Mouse (Mus musculus) central nervous system, embryonic 18 days (tissue): ENCODE data around the gene Shroom3. TPM values are rescaled to one million over a fixed set of nuclear protein-coding genes. Genes with fewer than 3 reads are reported as not detected.

Experiments used
- polyA plus RNA-seq: library from polyadenylated mRNA; depleted of rRNA; stranded (reverse); fragments of >200 nt; gene quantifications from 2 replicates; pipeline ENCODE4 v1.2.3, GENCODE M21; 2012; rRNA removed

Shroom3 gene
- polyA plus RNA-seq, result 2.6 and 2.7 TPM in 2 replicates

GRCm38 (mm10) chr5:92683351-92683807 lies at the start of gene Shroom3:
Gene Shroom3, plus strand, starts transcription at chr5:92683435.

GRCm38 (mm10) chr5:92674859-92675573 lies 8.2 kb upstream of the Shroom3 start, which contains the start of gene Ccdc158:
Gene Ccdc158, minus strand, starts transcription at chr5:92675271.

Other genes starting within 250 kb of the Shroom3 start
- 58.4 and 59.9 TPM in 2 replicates for gene Nup54, start 248.2 kb upstream of the Shroom3 start, polyA plus RNA-seq
- 72.7 and 76.9 TPM in 2 replicates for gene Scarb2, start 176.6 kb upstream of the Shroom3 start, polyA plus RNA-seq
- gene Fam47e, start 128.4 kb upstream of the Shroom3 start, polyA plus RNA-seq, result 0.96 and 1.1 TPM in 2 replicates
- 3.1 and 6.1 TPM in 2 replicates for gene Stbd1, start 80.4 kb upstream of the Shroom3 start, polyA plus RNA-seq
- 0.92 and 0.94 TPM in 2 replicates for gene Ccdc158, start 8.2 kb upstream of the Shroom3 start, polyA plus RNA-seq